Mouse (Mus musculus) kidney, adult 2 months (tissue): ENCODE measurements at regions not wholly inside any gene's neighbourhood (a gene's known extent, or its start where the extent isn't known, plus 50 kb on each side); places are given as distances from the start of the nearest gene placed in this dataset.
"Not testable (repeated sequence)": the region's sequence is repeated elsewhere in the genome, so short reads cannot be mapped to it uniquely, and the experiment has no call there.

ENCODE experiments used
- DNase-seq: peaks from one replicate; pipeline ENCODE4 v3.0.0; 2021
- H3K27ac ChIP-seq: fragments of 200-500 bp; 2 replicates; pipeline ENCODE4 v1.5.1; 2012; ENCODE audit warnings: low read depth, low read length, control low read depth, inconsistent platforms; ENCODE audit not compliant: insufficient read depth
- H3K27me3 ChIP-seq: fragments of 200-500 bp; replicated peaks from 2 replicates; pipeline ENCODE4 v1.6.1; 2012; ENCODE audit warnings: mild to moderate bottlenecking, moderate library complexity, low read length, inconsistent platforms; ENCODE audit not compliant: control insufficient read depth, insufficient read depth
- H3K36me3 ChIP-seq: fragments of 200-500 bp; 2 replicates; pipeline ENCODE4 v1.6.1; 2012; ENCODE audit warnings: mild to moderate bottlenecking, moderate library complexity, low read length, inconsistent platforms; ENCODE audit not compliant: control insufficient read depth, insufficient read depth
- H3K4me1 ChIP-seq: fragments of 200-500 bp; 2 replicates; pipeline ENCODE4 v1.6.1; 2011; ENCODE audit warnings: low read length; ENCODE audit not compliant: control insufficient read depth, insufficient read depth
- H3K4me3 ChIP-seq: fragments of 200-500 bp; 2 replicates; pipeline ENCODE4 v1.5.1; 2011; ENCODE audit warnings: mild to moderate bottlenecking, low read depth, low read length, control low read depth; ENCODE audit not compliant: insufficient read depth
- CTCF ChIP-seq: fragments of 200-500 bp; conservative IDR thresholded peaks from 2 replicates; pipeline ENCODE4 v1.5.1; 2011; ENCODE audit warnings: low read depth, mild to moderate bottlenecking, control low read depth, low read length, moderate library complexity, mixed read lengths; ENCODE audit not compliant: insufficient read depth, insufficient read length
- POLR2A ChIP-seq: fragments of 200-500 bp; IDR thresholded peaks from one replicate; pipeline ENCODE4 v1.6.1; 2011; ENCODE audit warnings: low read depth, low read length, control low read depth
- WGBS: fragments of 180-500 bp; shearing (Covaris S2); methylation state at CpG from one replicate; pipeline ENCODE4 v1.1.7; 2018; 5-methylcytosine and 5-hydroxymethylcytosine counted together

GRCm38 (mm10) chr12:92919920-92920319, 1071.0 kb upstream of the Sel1l start:
- WGBS: 81% methylated on average over 3 of the region's 3 CpGs
- H3K4me3 ChIP-seq: no peak overlapping the region
- TF ChIP-seq POLR2A (no peak), CTCF (no peak)
- no peak for DNase-seq
- no peak overlapping the region for H3K27ac ChIP-seq
- H3K27me3 ChIP-seq: no peaks in the 10 kb centered on the region
- no peaks in the 10 kb centered on the region for H3K4me1 ChIP-seq
- H3K36me3 ChIP-seq: no peaks in the 10 kb centered on the region

DNA sequence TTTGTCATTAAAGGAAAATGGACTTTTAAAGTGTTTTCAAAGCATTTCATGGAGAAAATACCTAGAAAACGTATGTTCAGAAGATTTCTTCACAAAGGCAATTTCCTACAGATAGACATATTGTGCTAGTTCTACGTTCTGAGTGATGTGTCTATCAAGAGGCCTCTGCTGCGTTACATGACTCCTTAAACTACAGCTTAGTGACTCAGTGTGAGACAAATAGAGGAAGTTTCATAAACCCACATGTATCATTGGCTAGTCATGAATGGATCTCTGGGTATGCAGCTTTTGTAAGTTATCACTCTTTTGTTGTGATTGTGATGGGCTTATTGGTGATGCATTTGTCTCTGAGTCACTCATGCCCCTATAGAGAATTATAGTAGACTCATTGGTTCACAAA, 1067.3 kb upstream of the Sel1l start:
- H3K27me3 ChIP-seq: no peaks in the 10 kb centered on the region
- TF ChIP-seq POLR2A: no peak
- no peak for TF ChIP-seq CTCF
- H3K4me3 ChIP-seq: no peak overlapping the region
- H3K36me3 ChIP-seq: no peaks in the 10 kb centered on the region
- H3K4me1 ChIP-seq: no peaks in the 10 kb centered on the region
- 74% methylated on average over 3 of the region's 3 CpGs for WGBS
- DNase-seq: no peak
- no peak overlapping the region for H3K27ac ChIP-seq

DNA sequence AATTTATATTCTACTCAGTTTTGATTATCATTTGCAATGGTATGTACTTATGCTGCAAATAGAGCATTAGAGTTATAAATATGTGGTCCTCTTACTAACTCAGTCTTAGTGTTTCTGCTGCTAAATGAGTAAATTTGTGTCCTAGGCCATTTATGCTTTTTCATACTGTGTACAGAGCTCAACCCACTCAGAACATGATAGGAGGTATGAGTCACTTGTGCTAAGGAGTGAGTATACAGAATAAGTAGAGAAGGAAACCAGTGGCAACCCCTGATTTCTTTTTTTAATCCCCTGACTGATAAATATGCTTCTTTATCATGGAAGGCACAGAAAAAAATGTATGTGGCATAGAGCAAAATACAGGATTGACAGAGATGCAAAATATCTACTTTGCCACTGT, 1066.8 kb upstream of the Sel1l start:
- no peak for TF ChIP-seq CTCF
- no peak for TF ChIP-seq POLR2A
- Histone ChIP-seq H3K4me3 (no peak overlapping the region), H3K36me3 (no peaks in the 10 kb centered on the region), H3K27me3 (no peaks in the 10 kb centered on the region), H3K27ac (no peak overlapping the region), H3K4me1 (no peaks in the 10 kb centered on the region)
- DNase-seq: no peak

GRCm38 (mm10) chr12:92915203-92915602, 1066.2 kb upstream of the Sel1l start:
- Histone ChIP-seq H3K4me1 (no peaks in the 10 kb centered on the region), H3K4me3 (no peak overlapping the region), H3K27me3 (no peaks in the 10 kb centered on the region), H3K27ac (no peak overlapping the region), H3K36me3 (no peaks in the 10 kb centered on the region)
- 77% methylated on average over 1 of the region's 1 CpGs for WGBS
- no peak for TF ChIP-seq CTCF
- TF ChIP-seq POLR2A: no peak
- DNase-seq: no peak

- TF ChIP-seq POLR2A (no peak), CTCF (no peak)
- no peak for DNase-seq
- Histone ChIP-seq H3K36me3 (no peaks in the 10 kb centered on the region), H3K4me1 (no peaks in the 10 kb centered on the region), H3K27ac (no peak overlapping the region), H3K27me3 (no peaks in the 10 kb centered on the region), H3K4me3 (no peak overlapping the region)
- WGBS: 92% methylated on average over 2 of the region's 2 CpGs
Measured at GRCm38 (mm10) chr12:92904382-92904781, 1055.4 kb upstream of the Sel1l start.

- H3K27me3 ChIP-seq: no peaks in the 10 kb centered on the region
- no peak for DNase-seq
- TF ChIP-seq CTCF (no peak), POLR2A (no peak)
- 90% methylated on average over 8 of the region's 9 CpGs for WGBS
- H3K27ac ChIP-seq: no peak overlapping the region
- no peaks in the 10 kb centered on the region for H3K36me3 ChIP-seq
- no peak overlapping the region for H3K4me3 ChIP-seq
- H3K4me1 ChIP-seq: no peaks in the 10 kb centered on the region
Measured at GRCm38 (mm10) chr12:92892315-92892714, 1043.4 kb upstream of the Sel1l start.

DNA sequence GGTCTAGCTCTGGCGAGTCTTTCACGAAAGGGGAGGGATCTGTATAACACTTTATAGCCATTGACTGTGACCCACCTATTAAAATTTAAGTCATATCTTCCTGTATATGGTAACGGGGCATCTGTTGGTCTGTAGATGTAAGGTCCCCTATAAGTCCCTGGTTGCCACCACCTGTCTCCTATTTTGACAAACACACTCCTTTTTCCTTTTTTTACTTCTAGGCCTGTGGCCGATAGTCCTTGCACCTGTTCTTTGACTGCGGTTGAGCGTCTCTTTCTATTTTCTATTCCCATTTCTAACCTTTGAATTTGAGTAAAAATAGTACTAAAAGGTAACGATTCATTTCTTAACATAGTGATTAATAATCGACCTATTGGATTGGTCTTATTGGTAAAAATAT, 1042.7 kb upstream of the Sel1l start:
- H3K4me1 ChIP-seq, H3K27ac ChIP-seq, DNase-seq, H3K36me3 ChIP-seq, H3K27me3 ChIP-seq, H3K4me3 ChIP-seq: not testable (repeated sequence)
- WGBS: no CpG with 5 or more reads among the region's 8 CpGs

DNA sequence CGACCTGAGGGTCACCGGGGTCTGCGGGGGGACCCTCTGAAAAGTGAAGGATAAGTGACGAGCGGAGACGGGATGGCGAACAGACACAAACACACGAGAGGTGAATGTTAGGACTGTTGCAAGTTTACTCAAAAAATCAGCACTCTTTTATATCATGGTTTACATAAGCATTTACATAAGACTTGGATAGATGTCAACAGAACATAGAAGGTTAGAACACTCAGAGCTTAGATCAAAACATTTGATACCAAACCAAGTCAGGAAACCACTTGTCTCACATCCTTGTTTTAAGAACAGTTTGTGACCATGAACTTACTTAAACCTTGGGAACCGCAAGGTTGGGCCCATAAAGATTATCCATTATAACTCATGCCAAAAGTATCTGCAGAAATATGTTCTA, 1042.2 kb upstream of the Sel1l start:
- WGBS: 97% methylated on average over 6 of the region's 9 CpGs
- not testable (repeated sequence) for H3K36me3 ChIP-seq, H3K27ac ChIP-seq, H3K4me1 ChIP-seq, H3K4me3 ChIP-seq, H3K27me3 ChIP-seq, DNase-seq
